17 mouse cellular contexts compared by ENCODE assay signal in the genomic region with DNA sequence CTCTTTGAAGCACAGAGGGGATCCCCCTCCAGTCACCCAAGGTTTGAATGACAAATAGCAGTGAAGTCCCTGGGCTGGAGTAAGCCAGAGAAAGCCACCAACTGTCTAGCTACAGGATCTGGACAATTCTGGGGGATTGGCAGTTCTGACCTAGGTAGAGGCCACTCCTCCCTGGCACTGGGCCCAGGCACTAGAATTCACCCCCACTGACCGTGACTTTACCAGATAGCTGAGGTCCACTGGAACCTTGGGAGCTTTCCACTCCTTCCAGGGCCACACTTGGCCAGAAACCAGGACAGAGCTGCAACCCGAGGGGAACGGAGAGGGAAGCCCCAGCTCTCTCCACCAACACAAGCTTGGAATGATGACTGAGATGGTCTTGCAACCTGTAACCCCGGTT. TPM values are rescaled to one million over a fixed set of nuclear protein-coding genes. Genes with fewer than 3 reads are reported as not detected.
DNase-seq lines count a peak whose midpoint lies in the region; TF ChIP-seq lines count a peak whose summit lies in the region.
"Had no signal": no experiment of that assay in that cellular context is flagged by ENCODE, and none has a peak within 500 bp of the region (broad histone marks: within the 10 kb centered on the region; RNA-seq: fewer than 3 reads in every experiment).

No protein-coding gene starts in this region.

- TF ChIP-seq EP300 in heart, adult 2 months (IDR thresholded peaks at IDR 0.05; ENCODE audit: insufficient read depth, low read depth, low read length): no peak

- H3K27ac ChIP-seq in heart, adult 2 months: no peak overlapping the region
- H3K27ac ChIP-seq: embryonic facial prominence, embryonic 15.5 days; liver, embryonic 12.5 days had no signal

- H3K27me3 ChIP-seq in heart, adult 2 months (ENCODE audit: control insufficient read depth, insufficient read depth, low read length): no peaks in the 10 kb centered on the region
- H3K27me3 ChIP-seq: embryonic facial prominence, embryonic 15.5 days had no signal

- peaks cover 1% of the 10 kb centered on the region; the same call in 1 of the 2 replicates for H3K4me1 ChIP-seq in heart, adult 2 months (ENCODE audit: control insufficient read depth, insufficient read depth, low read length)
- H3K4me1 ChIP-seq: embryonic facial prominence, embryonic 15.5 days; liver, embryonic 12.5 days had no signal

- H3K79me2 ChIP-seq in heart, adult 2 months (replicated peaks; ENCODE audit: control insufficient read depth, insufficient read depth, low read length): no peaks in the 10 kb centered on the region

- no peak overlapping the region for H3K9ac ChIP-seq in heart, adult 2 months (ENCODE audit: low read depth, low read length)
- H3K9ac ChIP-seq: embryonic facial prominence, embryonic 15.5 days had no signal

- intact Hi-C loops in heart, adult 2 months (cut with DNase I): no loop called here
- intact Hi-C loops in gastrocnemius, postnatal 14 days (cut with DNase I; ENCODE audit: low total_unique reads): loop anchor here (5.0 kb wide), 1 partner anchor 47 kb away; no protein-coding TSS in a partner anchor

- H3K4me3 ChIP-seq in heart, adult 2 months: no peak overlapping the region
- H3K4me3 ChIP-seq: embryonic facial prominence, embryonic 15.5 days; liver, embryonic 12.5 days had no signal

- TF ChIP-seq POLR2A in heart, adult 2 months (IDR thresholded peaks at IDR 0.05; ENCODE audit: insufficient read depth, low read depth, low read length): no peak

- no peaks in the 10 kb centered on the region for H3K36me3 ChIP-seq in heart, adult 2 months (ENCODE audit: control insufficient read depth, insufficient read depth, low read length)
- H3K36me3 ChIP-seq: embryonic facial prominence, embryonic 15.5 days; liver, embryonic 12.5 days had no signal

- whole genome bisulfite sequencing in heart, adult 2 months: 16% methylated on average over 4 of the region's 4 CpGs

- no peak for TF ChIP-seq CTCF in heart, adult 2 months (IDR thresholded peaks at IDR 0.05)

- DNase-seq in heart, adult 2 months: peak; percentile 20 to 32
- no peak for DNase-seq in heart, adult 11 months
- peak; percentile 87 for DNase-seq in ovary, adult 18-20 months (ENCODE audit: low spot score)
- no peak for DNase-seq in ovary, postnatal 10 days (ENCODE audit: low spot score)
- DNase-seq in kidney, adult 8-10 months: peak; percentile 23 to 43
- DNase-seq in testis, postnatal 10 days (ENCODE audit: low spot score): peak; percentile 84
- DNase-seq in thymus, postnatal 14 days: no peak
- no peak for DNase-seq in gastrocnemius, postnatal 14 days
- DNase-seq: B cell, adult 2 months; cerebellum, adult 2 months; midbrain, embryonic 14.5 days had no signal

RNA-seq across cellular contexts. Expression of gene Aqp12, which starts 3.1 kb away (rescaled TPM):
- not detected for total RNA-seq in heart, adult 2 months (2021)
- polyA plus RNA-seq in heart, adult 2 months (2012; rRNA removed): not detected in 2 replicates
- total RNA-seq in gastrocnemius, postnatal 14 days (2021): not detected
- total RNA-seq: granulocyte monocyte progenitor cell, adult 5-6 weeks; left cerebral cortex, adult 8-10 months had no signal
- polyA plus RNA-seq: cerebellum, adult 2 months; embryonic facial prominence, embryonic 15.5 days; forebrain, embryonic 16.5 days; liver, embryonic 12.5 days; midbrain, embryonic 14.5 days; neural tube, embryonic 14.5 days had no signal

RNA-seq across cellular contexts. Expression of gene Gpr35, which starts 58.5 kb away (rescaled TPM):
- total RNA-seq in heart, adult 2 months (2021): 1 to 10 TPM in 1 of 2 experiments, under 1 TPM in 1; 0.50 to 1.0 TPM
- polyA plus RNA-seq in heart, adult 2 months (2012; rRNA removed): 1.1 and 1.2 TPM in 2 replicates
- under 1 TPM; 0.16 to 0.43 TPM for total RNA-seq in gastrocnemius, postnatal 14 days (2021)

Comparison
In these comparisons a context has a peak if more than half of its experiments do, and no peak if none do; other contexts are left out.
1. DNase-seq: peak in heart, adult 2 months (2 of 2), ovary, adult 18-20 months (single experiment), kidney, adult 8-10 months (2 of 2) and testis, postnatal 10 days (single experiment); none in heart, adult 11 months (single experiment), ovary, postnatal 10 days (single experiment), thymus, postnatal 14 days (single experiment) and gastrocnemius, postnatal 14 days (single experiment).